Mouse (Mus musculus): ENCODE results near the gene Dmrtc2. TPM values are rescaled to one million over a fixed set of nuclear protein-coding genes. Genes with fewer than 3 reads are reported as not detected.
"Not testable (repeated sequence)": the region's sequence is repeated elsewhere in the genome, so short reads cannot be mapped to it uniquely, and the experiment has no call there.

Dmrtc2 gene
- polyA plus RNA-seq, 1 experiment: not detected

GRCm38 (mm10) chr7:24891241-24892124 is 21.6 kb downstream of the Dmrtc2 start:
- TF ChIP-seq MAX (IDR thresholded peaks at IDR 0.05) (no peak), USF1 (IDR thresholded peaks at IDR 0.05; ENCODE audit: low read depth) (no peak), MYOD1 (IDR thresholded peaks at IDR 0.05; ENCODE audit: control insufficient read depth, insufficient read length, low read depth) (no peak), MYOG (IDR thresholded peaks at IDR 0.05; ENCODE audit: control insufficient read depth, extremely low read depth, insufficient read length) (no peak), FOSL1 (IDR thresholded peaks at IDR 0.05; ENCODE audit: insufficient read depth, low read length, poor library complexity, severe bottlenecking) (no peak), CEBPB (IDR thresholded peaks at IDR 0.05; ENCODE audit: low read depth) (no peak), CTCF (IDR thresholded peaks at IDR 0.05; ENCODE audit: control insufficient read depth, insufficient read depth, insufficient read length) (no peak)
- no peak overlapping the region for H3ac ChIP-seq (ENCODE audit: control insufficient read depth, insufficient read length, low read depth)
- H3K79me3 ChIP-seq (ENCODE audit: low read depth): peaks cover 19% of the 10 kb centered on the region
- no peak overlapping the region for H3K4me3 ChIP-seq (ENCODE audit: insufficient read depth, poor library complexity, severe bottlenecking)
- H3K27me3 ChIP-seq (ENCODE audit: control insufficient read depth, insufficient read depth, insufficient read length): no peaks in the 10 kb centered on the region
- peaks cover 29% of the 10 kb centered on the region for H3K79me2 ChIP-seq (ENCODE audit: control insufficient read depth, insufficient read depth)
- peaks cover 47% of the 10 kb centered on the region for H3K36me3 ChIP-seq (ENCODE audit: control insufficient read depth, insufficient read depth)

DNA sequence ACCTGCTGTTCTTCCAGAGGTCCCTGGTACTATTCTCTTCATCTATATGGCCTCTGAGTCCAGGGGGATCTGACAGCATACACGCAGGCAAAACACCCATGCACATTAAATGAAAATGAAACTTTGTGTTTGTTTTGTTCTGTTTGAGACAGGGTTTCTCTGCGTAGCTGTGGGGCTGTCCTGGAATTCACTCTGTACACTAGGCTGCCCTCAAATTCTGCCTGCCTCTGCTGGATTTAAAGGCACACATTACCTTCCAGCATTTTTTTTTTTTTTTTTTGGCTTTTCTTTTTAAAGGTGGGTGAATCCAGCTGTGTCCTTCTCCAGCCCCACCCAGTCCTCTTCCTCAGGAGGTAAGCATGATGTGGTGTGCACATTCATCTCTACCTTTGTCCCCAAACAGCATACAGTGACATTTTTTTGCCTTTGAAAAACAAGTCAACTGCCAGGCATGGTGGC is 22.3 kb downstream of the Dmrtc2 start:
- Histone ChIP-seq H3K27me3 (ENCODE audit: control insufficient read depth, insufficient read depth, insufficient read length) (no peaks in the 10 kb centered on the region), H3K4me3 (ENCODE audit: insufficient read depth, poor library complexity, severe bottlenecking) (no peak overlapping the region), H3K36me3 (ENCODE audit: control insufficient read depth, insufficient read depth) (peaks cover 41% of the 10 kb centered on the region), H3K79me2 (ENCODE audit: control insufficient read depth, insufficient read depth) (peaks cover 22% of the 10 kb centered on the region), H3ac (ENCODE audit: control insufficient read depth, insufficient read length, low read depth) (no peak overlapping the region), H3K79me3 (ENCODE audit: low read depth) (peaks cover 13% of the 10 kb centered on the region)
- TF ChIP-seq CTCF (IDR thresholded peaks at IDR 0.05; ENCODE audit: control insufficient read depth, insufficient read depth, insufficient read length) (no peak), MAX (IDR thresholded peaks at IDR 0.05) (no peak), MYOD1 (IDR thresholded peaks at IDR 0.05; ENCODE audit: control insufficient read depth, insufficient read length, low read depth) (no peak)

GRCm38 (mm10) chr7:24895749-24896148 is 25.9 kb downstream of the Dmrtc2 start:
- not testable (repeated sequence) for H3K4me3 ChIP-seq (ENCODE audit: insufficient read depth, poor library complexity, severe bottlenecking); H3K36me3 ChIP-seq (ENCODE audit: control insufficient read depth, insufficient read depth); H3ac ChIP-seq (ENCODE audit: control insufficient read depth, insufficient read length, low read depth); H3K27me3 ChIP-seq (ENCODE audit: control insufficient read depth, insufficient read depth, insufficient read length); H3K79me3 ChIP-seq (ENCODE audit: low read depth); H3K79me2 ChIP-seq (ENCODE audit: control insufficient read depth, insufficient read depth)

GRCm38 (mm10) chr7:24896269-24896668 is 26.4 kb downstream of the Dmrtc2 start:
- H3K79me2 ChIP-seq (ENCODE audit: control insufficient read depth, insufficient read depth): no peaks in the 10 kb centered on the region
- H3ac ChIP-seq (ENCODE audit: control insufficient read depth, insufficient read length, low read depth): no peak overlapping the region
- H3K4me3 ChIP-seq (ENCODE audit: insufficient read depth, poor library complexity, severe bottlenecking): no peak overlapping the region
- H3K36me3 ChIP-seq (ENCODE audit: control insufficient read depth, insufficient read depth): peaks cover under 1% of the 10 kb centered on the region
- no peaks in the 10 kb centered on the region for H3K27me3 ChIP-seq (ENCODE audit: control insufficient read depth, insufficient read depth, insufficient read length)
- H3K79me3 ChIP-seq (ENCODE audit: low read depth): no peaks in the 10 kb centered on the region
- TF ChIP-seq CEBPB (IDR thresholded peaks at IDR 0.05; ENCODE audit: low read depth) (no peak), USF1 (IDR thresholded peaks at IDR 0.05; ENCODE audit: low read depth) (no peak), MAX (IDR thresholded peaks at IDR 0.05) (no peak), FOSL1 (IDR thresholded peaks at IDR 0.05; ENCODE audit: insufficient read depth, low read length, poor library complexity, severe bottlenecking) (no peak), MYOG (IDR thresholded peaks at IDR 0.05; ENCODE audit: control insufficient read depth, extremely low read depth, insufficient read length) (no peak), MYOD1 (IDR thresholded peaks at IDR 0.05; ENCODE audit: control insufficient read depth, insufficient read length, low read depth) (no peak), CTCF (IDR thresholded peaks at IDR 0.05; ENCODE audit: control insufficient read depth, insufficient read depth, insufficient read length) (no peak)

- no peaks in the 10 kb centered on the region for H3K27me3 ChIP-seq (ENCODE audit: control insufficient read depth, insufficient read depth, insufficient read length)
- H3ac ChIP-seq (ENCODE audit: control insufficient read depth, insufficient read length, low read depth): no peak within 1 kb of the TSS
- no peak within 1 kb of the TSS for H3K4me3 ChIP-seq (ENCODE audit: insufficient read depth, poor library complexity, severe bottlenecking)
Measured at GRCm38 (mm10) chr7:24897224-24897623, 27.4 kb downstream of the Dmrtc2 start, which contains the start of gene Cd79a. TSS of gene Cd79a (plus strand) at chr7:24897381.

DNA sequence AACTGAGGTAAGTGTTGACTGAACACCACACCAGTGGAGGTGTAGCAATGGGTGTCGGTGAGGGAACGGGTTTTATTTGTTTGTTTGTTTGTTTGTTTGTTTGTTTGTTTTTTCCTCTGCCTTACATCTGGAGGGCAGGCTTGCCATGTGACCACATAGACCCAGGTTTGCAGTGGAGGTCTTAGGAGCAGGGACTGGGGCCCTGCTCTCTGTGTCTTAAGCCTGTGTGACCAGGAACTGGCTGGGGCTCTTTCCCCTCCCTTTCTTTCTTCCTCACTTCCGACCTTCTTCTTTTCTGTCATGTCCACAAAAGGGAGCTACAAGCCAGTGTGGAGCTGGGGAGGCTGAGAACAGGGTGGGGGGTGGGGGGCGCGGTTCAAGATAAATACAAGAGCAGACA is 28.1 kb downstream of the Dmrtc2 start:
- no peaks in the 10 kb centered on the region for H3K27me3 ChIP-seq (ENCODE audit: control insufficient read depth, insufficient read depth, insufficient read length)
- H3ac ChIP-seq (ENCODE audit: control insufficient read depth, insufficient read length, low read depth): no peak overlapping the region
- no peaks in the 10 kb centered on the region for H3K79me3 ChIP-seq (ENCODE audit: low read depth)
- H3K4me3 ChIP-seq (ENCODE audit: insufficient read depth, poor library complexity, severe bottlenecking): no peak overlapping the region
- TF ChIP-seq MYOG (IDR thresholded peaks at IDR 0.05; ENCODE audit: control insufficient read depth, extremely low read depth, insufficient read length): no peak
- TF ChIP-seq MYOD1 (IDR thresholded peaks at IDR 0.05; ENCODE audit: control insufficient read depth, insufficient read length, low read depth): no peak
- TF ChIP-seq CEBPB (IDR thresholded peaks at IDR 0.05; ENCODE audit: low read depth): no peak
- TF ChIP-seq CTCF (IDR thresholded peaks at IDR 0.05; ENCODE audit: control insufficient read depth, insufficient read depth, insufficient read length): no peak
- TF ChIP-seq MAX (IDR thresholded peaks at IDR 0.05): no peak
- no peak for TF ChIP-seq FOSL1 (IDR thresholded peaks at IDR 0.05; ENCODE audit: insufficient read depth, low read length, poor library complexity, severe bottlenecking)
- TF ChIP-seq USF1 (IDR thresholded peaks at IDR 0.05; ENCODE audit: low read depth): no peak
- H3K79me2 ChIP-seq (ENCODE audit: control insufficient read depth, insufficient read depth): no peaks in the 10 kb centered on the region
- H3K36me3 ChIP-seq (ENCODE audit: control insufficient read depth, insufficient read depth): no peaks in the 10 kb centered on the region

More at GRCm38 (mm10) chr7:24897224-24897623, 27.4 kb downstream of the Dmrtc2 start, which contains the start of gene Cd79a:
- H3K79me3 ChIP-seq (ENCODE audit: low read depth): no peaks in the 10 kb centered on the region
- H3K79me2 ChIP-seq (ENCODE audit: control insufficient read depth, insufficient read depth): no peaks in the 10 kb centered on the region
- TF ChIP-seq MYOD1 (IDR thresholded peaks at IDR 0.05; ENCODE audit: control insufficient read depth, insufficient read length, low read depth): no peak
- TF ChIP-seq CEBPB (IDR thresholded peaks at IDR 0.05; ENCODE audit: low read depth): no peak
- TF ChIP-seq FOSL1 (IDR thresholded peaks at IDR 0.05; ENCODE audit: insufficient read depth, low read length, poor library complexity, severe bottlenecking): no peak
- TF ChIP-seq MAX (IDR thresholded peaks at IDR 0.05): no peak
- no peak for TF ChIP-seq CTCF (IDR thresholded peaks at IDR 0.05; ENCODE audit: control insufficient read depth, insufficient read depth, insufficient read length)
- TF ChIP-seq MYOG (IDR thresholded peaks at IDR 0.05; ENCODE audit: control insufficient read depth, extremely low read depth, insufficient read length): no peak
- no peak for TF ChIP-seq USF1 (IDR thresholded peaks at IDR 0.05; ENCODE audit: low read depth)
- H3K36me3 ChIP-seq (ENCODE audit: control insufficient read depth, insufficient read depth): no peaks in the 10 kb centered on the region

Data from C2C12 (cell line).